Mouse (Mus musculus): ENCODE measurements around the gene Prkce.

Prkce gene

DNA sequence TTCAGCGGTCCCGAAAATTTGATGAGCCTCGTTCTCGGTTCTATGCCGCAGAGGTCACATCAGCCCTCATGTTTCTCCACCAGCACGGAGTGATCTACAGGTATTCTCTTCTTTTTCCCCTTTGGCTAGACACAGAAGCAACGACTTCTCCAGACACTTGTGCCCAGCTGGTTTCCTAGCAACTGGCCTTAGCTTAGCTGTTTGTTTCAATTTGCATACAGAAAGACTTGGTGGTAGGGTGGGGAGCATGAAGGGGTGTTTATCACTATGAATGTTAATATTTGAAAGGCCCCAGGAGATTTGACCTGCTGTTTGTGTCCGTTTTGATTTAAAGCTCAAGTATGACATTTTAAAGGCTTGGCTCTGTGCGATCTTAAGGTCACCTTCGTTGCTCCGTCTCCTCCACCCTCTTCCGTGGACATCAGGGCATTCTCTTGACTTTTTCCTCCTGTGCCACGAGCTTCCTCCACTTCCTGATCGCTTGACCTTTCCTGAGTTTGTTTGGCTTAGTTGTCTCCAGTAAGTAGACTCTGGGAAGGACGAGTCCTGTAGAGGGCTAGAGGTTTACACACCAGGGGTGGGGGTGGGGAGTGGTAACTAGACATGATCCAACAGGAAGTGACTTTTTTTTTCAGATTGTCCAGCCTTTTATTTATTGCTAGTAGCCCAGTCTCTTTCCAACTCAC, 391.8 kb downstream of the Prkce start:
- no peak for DNase-seq (ENCODE audit: low spot score in 2 of 2)

DNA sequence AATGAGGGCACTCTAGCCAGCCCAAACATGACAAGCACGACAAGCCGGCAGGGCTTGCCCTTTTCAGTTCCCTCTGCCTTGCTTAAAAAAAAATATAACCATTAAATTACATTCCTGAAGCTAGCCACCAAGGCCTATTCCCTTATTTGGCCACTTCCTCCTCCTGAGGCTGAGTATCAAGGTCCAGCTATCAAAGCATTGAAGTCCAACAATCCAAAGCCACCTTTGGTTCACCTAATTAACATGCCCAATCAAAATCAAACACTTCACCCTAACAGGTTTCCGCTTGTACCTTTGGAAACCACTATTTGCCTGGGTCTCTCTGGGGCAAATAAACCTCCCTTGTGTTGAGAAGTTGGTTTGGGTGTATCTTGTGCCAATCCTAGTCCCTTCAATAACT, 392.9 kb downstream of the Prkce start:
- DNase-seq (ENCODE audit: low spot score in 2 of 2): no peak

- DNase-seq (ENCODE audit: low spot score in 2 of 2): no peak
Measured at GRCm38 (mm10) chr17:86570491-86570890, 402.9 kb downstream of the Prkce start.

DNA sequence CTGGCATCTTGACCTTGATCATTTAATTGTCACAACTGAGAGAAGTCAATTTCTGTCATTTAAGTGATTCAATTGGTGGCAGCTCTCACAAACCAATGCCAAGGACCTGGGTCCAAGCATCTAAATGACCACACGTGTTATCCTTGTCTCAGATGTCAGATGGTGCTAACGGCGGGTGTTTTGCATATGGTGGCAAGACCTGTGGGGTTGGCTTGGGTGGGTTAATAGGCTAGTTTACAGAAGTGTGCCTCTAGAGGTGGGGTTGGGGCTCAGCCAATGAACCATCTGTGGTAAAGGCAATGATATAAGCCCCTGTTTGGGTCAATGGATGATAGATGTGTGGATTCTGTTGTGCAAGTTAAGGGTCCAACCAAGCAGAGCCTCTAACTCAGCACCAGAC, 403.7 kb downstream of the Prkce start:
- DNase-seq (ENCODE audit: low spot score in 2 of 2): no peak

DNA sequence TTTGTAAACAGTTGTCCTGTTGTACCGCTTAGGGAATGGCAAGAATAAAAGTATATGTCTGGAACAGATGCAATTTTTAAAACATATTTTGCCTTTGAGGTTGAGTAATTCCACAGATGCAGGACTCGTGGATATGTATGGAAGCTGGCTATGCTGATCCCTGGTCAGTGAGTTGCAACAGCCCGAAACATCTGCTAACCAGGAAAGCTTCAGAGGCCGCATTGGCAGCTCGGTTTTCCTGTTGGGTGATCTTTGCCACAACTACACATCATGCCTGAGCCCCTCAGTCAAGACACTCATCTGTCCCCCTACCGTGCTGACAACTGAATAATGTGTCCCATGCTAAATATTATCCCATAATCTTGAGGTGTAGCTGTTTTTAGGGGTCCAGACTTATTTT, 404.6 kb downstream of the Prkce start:
- DNase-seq (ENCODE audit: low spot score in 2 of 2): no peak

DNA sequence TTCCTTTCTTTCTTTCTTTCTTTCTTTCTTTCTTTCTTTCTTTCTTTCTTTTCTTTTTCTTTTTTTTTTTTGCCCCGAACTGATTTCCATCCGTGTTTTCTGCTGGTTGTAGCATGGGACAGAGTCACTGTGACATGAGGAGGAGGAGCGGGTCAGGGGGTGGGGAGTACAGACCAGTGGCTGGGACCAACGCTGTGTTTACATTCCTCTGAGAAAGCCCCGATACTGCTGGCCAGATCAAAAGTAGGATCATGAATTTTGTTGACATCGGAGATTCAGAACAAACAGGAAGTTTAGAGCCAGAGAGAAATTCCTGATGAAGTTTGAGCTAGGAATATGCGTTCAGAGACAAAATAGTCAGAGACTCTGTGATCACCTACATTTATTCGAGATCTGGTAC, 405.0 kb downstream of the Prkce start:
- no peak for DNase-seq (ENCODE audit: low spot score in 2 of 2)

- DNase-seq (ENCODE audit: low spot score in 2 of 2): no peak
Measured at GRCm38 (mm10) chr17:86573596-86574248, 406.1 kb downstream of the Prkce start.

GRCm38 (mm10) chr17:86580724-86581123, 413.1 kb downstream of the Prkce start:
- no peak for DNase-seq (ENCODE audit: low spot score in 2 of 2)

DNA sequence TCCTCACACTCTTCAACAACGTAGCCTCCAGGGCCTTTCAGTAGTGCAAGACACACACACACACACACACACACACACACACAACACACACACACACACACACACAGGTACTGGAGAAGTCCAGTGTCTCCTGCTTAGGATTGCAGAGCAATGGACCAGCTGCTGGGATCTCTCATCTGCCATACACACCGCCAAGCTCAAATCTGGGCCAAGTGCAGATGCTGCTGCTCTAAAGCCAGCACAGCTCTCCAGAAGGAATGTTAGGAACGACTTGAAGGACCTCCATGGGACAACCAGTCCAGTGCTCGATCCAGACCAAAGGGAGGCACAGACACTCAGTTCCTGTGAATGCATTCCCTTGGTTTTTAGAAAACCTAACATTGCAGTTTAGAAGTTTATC, 414.8 kb downstream of the Prkce start:
- DNase-seq (ENCODE audit: low spot score in 2 of 2): no peak

DNA sequence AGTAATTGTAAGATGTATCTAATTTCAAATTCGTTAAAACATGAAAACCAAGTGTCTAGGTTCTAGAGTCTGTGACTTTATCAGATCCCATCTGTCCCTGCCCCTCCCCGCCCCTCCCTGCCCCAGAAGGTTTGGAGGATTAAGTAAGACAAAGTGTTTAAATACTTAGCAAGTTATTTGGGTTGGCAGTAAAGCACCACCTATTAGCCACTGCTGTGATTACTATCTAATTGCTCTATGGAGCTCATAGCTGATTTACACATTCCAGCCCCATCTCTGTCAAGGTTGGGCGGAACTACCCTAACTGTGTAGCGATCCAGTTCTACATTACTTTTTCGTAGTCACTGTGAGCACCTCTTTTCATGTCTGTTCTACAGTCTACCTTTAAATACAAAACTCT, 418.9 kb downstream of the Prkce start:
- no peak for DNase-seq (ENCODE audit: low spot score in 2 of 2)

DNA sequence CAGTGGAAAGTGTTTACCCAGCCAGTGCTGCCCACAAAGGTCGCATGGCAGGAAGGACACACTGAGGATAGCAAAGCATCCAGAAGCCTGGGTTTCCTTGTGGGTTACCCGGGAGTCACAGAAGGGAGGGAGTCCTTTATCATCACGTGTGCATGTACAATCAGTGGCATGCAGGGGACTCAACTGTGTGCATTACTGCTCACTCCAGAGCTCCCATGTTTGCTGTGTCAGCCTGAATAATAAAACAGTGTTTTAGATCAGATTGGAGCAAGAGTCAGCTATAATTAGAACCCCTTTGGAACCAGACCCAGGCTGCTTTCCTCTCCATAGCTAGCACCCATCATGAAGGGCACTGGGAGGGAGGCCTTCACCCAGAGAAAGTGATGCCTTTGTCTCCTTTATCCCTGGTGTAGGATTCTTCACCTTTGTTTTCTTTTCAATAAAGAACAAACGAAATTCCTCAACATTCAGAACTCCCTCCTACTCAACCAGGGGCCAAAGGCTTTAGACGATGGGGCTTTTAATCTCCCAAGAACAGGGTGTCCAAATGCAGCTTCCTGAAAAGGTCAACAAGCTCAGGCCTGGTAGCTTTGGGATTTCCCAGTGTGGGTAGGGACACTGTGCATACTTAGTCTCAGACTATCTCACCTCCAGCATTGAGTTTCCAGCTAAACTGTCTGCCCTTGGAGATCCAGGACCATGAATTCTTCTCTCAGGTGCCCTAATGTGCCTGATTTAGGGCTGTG, 421.3 kb downstream of the Prkce start:
- DNase-seq (ENCODE audit: low spot score in 2 of 2): no peak

DNA sequence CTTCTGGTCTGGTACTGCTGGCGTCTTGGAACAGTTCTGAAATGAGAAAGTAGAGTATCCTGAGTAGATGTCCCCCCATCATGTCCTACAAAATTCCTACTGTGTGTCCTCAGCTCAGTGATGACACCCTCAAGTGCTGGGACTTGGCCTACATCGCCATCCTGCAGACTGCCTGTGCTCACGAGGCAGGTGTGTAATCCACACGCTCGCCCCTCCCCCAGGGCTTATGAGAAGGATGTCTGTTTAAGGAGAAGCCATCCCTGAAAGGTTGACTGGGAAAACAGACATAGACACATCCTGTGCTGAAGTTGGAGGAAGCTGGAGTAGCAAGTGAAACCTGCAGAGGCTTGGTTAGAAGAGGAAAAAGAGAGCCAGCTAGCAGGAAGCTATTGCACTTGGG, 422.1 kb downstream of the Prkce start:
- DNase-seq (ENCODE audit: low spot score in 2 of 2): no peak

DNA sequence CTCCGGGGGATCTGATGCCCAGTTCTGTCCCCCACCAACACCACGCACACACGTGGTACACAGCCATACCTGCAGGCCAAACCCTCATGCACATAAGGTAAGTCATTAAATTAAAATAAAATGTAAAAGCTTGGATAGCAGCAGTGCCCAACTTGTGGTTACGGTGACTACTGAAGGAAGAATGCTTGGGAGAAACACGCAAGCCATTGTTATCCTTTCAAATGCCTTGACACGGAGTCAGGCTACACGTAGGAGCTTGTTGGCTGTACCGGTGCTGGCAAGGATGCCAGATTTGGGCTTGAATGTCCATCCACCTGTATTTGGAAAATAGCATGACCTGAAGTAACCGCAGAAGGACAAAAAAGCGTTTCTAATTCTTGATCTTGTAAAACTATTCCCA, 423.7 kb downstream of the Prkce start:
- no peak for DNase-seq (ENCODE audit: low spot score in 2 of 2)

GRCm38 (mm10) chr17:86592991-86593586, 425.5 kb downstream of the Prkce start:
- no peak for DNase-seq (ENCODE audit: low spot score in 2 of 2)

GRCm38 (mm10) chr17:86595526-86595925, 427.9 kb downstream of the Prkce start:
- DNase-seq (ENCODE audit: low spot score in 2 of 2): no peak

GRCm38 (mm10) chr17:86601116-86601515, 433.5 kb downstream of the Prkce start:
- DNase-seq (ENCODE audit: low spot score in 2 of 2): no peak

GRCm38 (mm10) chr17:86601901-86602300, 434.3 kb downstream of the Prkce start:
- DNase-seq (ENCODE audit: low spot score in 2 of 2): no peak

DNA sequence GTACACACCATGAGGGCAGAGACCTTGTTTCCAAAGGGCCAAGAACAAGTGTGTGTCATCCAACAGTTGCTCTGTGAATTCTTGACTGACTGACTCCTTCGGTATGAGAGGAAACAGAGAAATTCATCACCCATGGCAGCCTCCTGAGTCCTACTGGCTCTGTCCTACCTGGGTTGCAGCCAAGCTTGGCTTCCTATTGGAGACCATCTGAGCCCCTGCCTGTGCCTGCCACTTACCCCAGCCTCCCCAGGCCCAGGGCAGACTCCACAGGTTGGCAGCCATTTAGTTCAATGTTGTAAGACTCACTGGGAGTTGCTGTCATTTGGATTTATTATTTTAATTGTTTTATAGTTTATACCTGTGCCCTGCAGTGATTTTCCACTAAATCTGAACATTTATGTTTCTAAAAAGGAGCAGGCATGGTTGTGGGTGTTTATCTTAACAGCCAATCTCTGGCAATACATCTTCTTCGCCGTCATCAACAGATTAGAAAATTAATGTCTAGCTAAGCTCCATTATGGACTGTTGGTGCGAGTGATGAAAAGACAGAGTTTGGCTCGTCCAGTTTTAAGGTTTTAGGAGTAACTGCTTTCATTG, 436.4 kb downstream of the Prkce start:
- no peak for DNase-seq (ENCODE audit: low spot score in 2 of 2)

GRCm38 (mm10) chr17:86607981-86608380, 440.4 kb downstream of the Prkce start:
- no peak for DNase-seq (ENCODE audit: low spot score in 2 of 2)

- no peak for DNase-seq (ENCODE audit: low spot score in 2 of 2)
Measured at GRCm38 (mm10) chr17:86610271-86610969, 442.8 kb downstream of the Prkce start.

DNA sequence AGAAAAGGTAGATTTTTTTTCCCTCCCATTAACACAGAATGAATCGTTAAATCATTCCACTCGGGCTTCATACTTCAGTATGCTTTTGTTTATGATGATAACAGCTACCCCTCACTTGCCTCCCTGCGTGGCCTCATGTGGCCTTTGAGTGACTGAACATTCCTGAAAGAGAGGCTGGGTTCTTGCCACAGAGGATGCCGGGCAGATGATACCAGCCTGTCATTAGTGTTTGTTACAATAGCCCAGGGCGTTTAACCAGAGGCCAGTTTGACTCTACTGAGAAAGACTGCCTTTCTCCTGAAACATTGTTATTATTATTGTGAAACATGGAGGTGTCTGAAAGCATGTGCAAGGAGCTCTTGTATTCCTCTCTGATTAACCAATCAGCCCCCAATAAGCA, 444.2 kb downstream of the Prkce start:
- no peak for DNase-seq (ENCODE audit: low spot score in 2 of 2)
